Mouse (Mus musculus): ENCODE measurements around the gene Pttg1ip.

- TF ChIP-seq CTCF (IDR thresholded peaks at IDR 0.05; ENCODE audit: low read depth) (peak; percentile 30), EP300 (IDR thresholded peaks at IDR 0.05; ENCODE audit: low read depth) (no peak)
Observed at GRCm38 (mm10) chr10:77629970-77630369, 48.5 kb downstream of the Pttg1ip start.
